Mouse (Mus musculus) cerebellum, adult 9-11 months (tissue): ENCODE measurements around the gene Mcur1.

ENCODE experiments used
- DNase-seq: peaks from one replicate; pipeline ENCODE4 v3.0.0; 2022

Mcur1 gene

DNA sequence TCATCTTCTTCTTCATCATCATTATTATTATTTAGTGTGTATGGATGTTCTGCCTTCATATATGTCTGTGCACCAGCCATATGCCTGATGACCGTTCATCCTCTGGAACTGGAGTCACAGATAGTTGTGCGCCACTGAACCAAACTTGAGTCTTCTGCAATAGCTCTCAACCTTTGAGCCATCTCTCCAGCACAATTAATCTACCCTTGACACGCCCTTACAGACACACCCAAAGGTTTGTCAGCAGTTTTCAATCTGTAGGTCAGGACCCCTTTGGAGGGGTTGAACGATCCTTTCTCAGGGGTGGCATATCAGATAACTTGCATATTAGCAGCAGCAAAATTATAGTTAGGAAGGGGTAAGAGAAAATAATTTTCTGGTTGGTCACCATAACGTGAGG lies 4.7 kb upstream of the Mcur1 start:
- no peak for DNase-seq

DNA sequence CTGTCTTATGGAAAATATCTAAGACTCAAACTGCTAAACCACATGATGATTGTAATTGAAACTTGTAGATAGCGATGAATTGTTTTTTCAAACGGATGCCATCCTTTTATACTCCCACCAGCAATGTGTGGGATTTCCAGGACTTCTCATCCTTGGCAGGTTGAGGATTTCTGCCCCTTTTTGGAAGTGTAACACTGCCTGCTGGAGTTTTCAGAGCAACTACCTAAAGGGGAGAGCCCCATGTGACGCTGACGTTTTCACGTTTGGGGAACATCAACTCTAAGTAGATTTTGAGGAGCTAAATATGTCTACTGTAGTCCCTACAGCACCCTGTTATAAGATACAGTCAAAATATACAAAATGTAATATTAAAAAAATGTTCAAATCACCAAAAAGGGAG lies 2.7 kb upstream of the Mcur1 start:
- no peak for DNase-seq

DNA sequence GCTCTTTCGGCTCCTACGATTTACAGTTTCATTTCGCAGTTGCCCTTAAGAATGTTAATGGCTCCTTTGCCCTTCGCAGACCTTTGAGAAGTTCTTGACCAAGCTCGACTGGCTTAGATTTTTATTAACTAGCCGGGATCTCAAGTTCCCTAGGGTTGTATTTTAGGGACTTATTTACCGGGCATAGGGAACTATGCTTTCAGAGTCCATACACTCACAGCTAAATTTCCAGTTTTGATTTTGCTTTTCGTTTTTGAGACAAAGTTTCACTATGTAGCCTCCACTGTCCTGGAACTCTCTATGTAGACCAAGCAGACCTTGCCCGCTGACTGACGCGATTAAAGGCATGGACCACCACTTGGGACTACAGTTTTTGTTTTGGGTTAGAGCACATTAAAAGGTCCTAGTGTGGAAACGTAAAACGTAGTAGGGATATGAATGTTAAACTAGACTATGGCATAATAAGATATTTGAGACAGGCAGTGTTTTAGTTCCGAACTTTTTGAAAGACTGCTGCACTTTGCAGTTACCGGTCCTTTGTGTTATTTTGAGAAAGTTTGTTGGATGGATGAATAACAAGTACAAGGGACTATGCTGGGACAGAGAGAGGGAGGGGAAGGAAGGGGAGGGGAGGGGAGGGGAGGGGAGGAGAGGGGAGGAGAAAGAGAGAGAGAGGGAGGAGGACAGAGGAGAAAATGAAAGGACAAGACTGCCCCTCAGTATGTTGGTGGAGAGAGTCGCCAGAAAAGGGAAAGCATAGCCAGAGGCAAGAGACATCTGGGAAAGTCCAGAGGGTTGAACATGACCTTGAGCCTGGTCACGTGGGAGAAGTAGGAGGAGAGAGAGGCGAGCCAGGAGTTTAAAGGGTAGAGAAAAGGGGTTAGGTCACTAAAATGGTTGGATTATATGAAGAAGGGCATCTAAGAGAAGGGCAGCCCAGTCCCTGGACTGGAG lies 744 bp upstream of the Mcur1 start:
- DNase-seq, result no peak

DNA sequence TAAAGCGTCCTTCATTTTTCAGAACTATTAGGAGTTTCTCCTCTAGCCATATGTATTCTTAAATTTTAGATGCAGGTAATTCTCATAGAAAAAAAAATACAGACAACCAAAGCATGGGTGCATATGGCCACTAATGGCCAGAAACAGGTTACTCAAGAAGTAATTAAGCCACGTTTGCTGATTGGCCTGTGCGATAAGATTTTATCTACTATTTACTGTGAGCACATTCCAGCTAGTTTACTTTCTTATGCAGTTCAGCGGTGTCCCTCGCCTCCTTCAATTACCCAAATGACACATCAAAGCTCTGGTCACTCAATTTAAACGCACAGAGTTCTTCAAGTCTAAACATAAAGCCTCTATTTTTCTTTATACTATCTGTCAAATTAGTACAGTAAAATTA lies 1.0 kb downstream of the Mcur1 start:
- no peak for DNase-seq

DNA sequence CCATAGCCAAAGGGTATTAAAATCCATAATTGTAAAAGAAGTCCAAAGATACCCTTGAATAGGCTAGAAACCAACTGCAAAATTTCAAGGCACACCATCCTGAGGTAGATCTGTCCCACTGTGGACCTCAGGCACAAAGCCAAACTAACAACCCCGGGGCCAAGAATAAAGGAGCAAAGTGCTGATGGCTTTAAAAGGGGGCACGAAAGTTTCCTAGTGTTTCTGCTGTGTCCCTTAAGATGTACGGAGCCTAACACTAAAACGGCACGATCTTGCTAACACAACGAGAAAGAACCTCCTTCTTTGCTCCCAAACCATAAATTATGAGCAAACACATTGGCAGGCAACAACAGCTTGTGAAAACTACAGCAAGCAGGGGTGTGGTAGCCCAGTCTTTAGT lies 1.6 kb downstream of the Mcur1 start:
- no peak for DNase-seq

DNA sequence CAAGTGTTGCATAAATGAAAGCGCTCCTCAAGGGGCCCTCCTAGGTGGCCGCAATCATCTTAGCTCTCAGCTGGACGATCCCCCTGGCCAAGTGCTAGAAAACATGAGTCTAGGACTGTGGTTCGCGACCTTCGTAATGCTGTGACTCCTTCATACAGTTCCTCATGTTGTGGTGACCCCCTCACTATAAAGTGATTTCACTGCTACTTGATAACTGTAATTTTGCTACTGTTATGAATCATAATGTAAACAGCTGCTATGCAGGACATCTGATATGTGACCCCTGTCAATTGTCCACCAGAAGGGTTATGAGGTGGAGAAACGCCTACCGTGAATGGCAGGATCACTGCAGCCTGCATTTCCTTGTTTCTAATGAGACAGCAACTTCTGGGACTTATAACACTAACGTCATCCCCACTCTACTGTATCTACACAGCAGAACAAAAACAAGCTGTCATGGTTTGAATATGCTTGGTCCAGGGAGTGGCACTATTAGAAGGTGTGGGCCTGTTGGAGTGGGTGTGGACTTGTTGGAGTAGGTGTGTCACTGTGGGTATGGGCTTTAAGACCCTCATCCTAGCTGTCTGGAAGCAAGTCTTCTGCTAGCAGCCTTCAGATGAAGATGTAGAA lies 3.0 kb downstream of the Mcur1 start:
- DNase-seq, result no peak

DNA sequence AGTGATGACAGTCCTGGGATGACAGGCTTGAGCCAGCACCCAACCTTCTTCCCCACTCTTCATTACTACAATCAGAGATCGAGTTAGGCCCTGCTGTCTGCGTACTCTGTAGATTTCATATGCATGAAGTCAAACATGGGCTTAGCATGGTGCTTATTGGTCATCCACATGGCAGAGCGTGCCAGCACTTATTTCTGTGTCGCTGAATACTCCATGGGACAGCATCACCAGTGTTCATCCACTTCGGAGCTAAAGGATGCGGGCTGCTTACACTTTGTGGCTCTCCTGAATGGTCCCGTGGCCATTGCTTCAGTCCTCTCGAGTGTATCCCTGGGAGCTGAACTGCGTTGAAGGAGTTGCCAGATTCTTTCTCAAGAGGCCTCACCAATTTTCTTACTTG lies 4.7 kb downstream of the Mcur1 start:
- DNase-seq, result no peak

DNA sequence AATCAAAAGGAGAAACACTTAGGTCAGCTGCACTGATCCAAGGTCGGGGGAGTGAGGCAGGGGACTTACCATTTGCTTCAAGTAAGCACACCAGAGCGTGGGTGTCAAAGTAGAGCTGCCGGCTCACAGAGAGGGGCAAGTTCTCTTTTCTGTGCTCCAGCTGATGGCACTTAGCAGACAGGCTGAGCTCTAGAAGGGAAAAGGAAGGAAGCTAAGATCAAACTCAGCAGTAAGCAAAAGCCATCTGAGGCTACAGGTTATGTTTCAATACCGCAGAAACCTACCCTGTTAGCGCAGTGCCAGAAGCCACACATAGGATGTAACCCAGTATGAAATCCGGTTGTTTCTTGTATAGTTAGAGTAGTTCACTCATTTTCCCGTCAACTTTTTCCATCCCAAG lies 5.2 kb downstream of the Mcur1 start:
- no peak for DNase-seq

DNA sequence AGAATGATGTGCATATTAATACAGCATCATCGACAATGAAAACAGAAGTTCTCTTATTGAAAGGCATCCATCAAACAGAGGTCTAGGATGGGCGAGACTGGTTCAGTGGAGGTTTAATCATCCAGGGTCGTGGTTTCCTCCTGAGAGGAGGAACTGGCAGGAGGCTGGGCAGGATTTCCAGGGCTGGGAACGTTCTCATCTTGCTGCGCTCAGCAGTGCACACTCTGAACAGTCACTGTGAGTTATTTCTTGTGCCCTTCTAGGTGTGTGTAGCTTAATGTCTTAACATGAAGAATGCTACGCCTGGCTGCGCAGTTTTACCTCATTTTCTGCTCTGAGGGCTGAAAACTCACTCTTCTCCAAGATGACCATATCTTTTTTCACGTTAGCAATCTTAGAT lies 9.3 kb downstream of the Mcur1 start:
- DNase-seq, result no peak

DNA sequence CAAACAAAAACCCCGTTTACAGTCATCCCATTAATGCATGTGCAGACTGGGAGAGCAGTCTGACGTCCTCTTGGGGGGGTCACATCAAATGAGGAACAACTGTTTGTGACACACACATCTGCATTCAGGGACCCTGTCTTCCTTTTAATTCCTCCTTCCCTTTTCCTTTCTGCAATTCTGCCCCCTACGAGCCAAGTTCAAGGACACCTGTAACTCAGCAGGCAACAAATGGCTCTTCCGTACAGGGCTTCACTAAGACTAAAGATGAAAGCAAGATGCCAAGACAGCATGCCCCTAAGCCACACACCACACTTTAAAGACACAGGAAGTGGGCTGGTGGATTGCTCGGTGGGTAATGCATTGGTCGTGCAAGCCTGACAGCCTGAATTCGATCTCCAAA lies 10.1 kb downstream of the Mcur1 start:
- DNase-seq, result no peak

DNA sequence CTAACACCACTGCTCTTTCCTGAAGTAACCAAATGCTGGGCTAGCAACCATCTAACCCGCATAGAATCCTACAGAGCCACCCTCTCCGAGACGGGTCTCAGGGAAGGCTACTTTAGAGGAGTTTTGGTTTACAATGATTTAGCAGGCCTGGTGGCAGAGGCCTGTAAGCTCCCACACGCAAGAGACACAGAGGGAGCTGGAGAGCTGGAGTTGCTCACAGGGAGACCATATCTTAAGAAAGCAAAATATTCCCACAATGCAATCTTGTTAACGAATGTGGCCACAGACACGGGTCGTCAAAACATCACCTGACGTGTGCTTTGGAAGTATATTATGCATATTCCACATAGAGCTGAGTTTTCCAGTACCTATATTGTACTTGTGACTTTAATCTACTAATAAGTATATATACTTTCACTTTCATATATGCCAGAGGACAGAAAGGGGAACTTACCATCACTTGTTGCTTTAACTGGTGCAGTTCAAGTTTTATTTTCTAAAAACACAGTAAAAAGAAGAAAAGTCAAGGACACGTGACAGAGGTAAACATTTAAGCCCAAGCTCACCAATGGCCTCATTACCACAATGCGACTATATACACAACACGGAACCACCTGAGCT lies 10.8 kb downstream of the Mcur1 start:
- no peak for DNase-seq

DNA sequence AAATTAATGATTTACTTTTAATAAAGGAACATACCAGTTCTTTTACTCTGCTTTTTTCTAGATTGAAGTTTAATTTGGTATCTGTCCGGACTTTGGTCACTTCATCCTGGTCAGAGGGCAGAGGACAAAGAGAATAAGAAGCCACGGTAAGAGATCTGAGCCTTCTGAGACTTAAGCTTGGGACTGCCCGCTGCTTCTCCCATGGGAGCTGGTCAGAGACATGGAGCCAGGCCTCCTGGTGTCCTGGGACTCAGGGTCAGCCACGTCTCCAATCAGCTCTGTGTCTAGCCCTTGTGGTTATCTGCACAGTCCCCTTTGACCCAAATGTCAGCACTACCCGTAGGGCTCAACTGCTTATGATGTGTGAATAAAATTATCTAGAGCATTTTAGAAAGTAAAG lies 11.4 kb downstream of the Mcur1 start:
- no peak for DNase-seq

DNA sequence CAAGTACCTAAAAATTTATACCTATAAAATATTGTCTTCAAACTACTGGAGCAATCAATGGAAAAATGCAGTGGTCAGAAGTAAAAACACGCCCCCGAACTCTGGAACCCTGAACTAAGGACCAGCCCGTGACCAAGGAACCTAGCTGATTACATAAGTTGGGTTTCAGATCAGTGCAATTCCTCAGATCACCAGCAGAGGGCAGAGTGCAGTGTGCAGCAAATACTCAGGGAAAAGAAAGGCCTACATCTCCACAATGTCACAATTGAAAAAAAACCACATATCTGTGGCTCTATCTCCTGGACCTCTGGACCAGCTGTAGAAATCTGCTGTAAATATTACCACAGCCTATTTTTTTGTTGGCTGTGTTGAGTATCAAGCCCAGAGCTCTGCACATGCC lies 13.1 kb downstream of the Mcur1 start:
- peak; percentile 85 for DNase-seq

DNA sequence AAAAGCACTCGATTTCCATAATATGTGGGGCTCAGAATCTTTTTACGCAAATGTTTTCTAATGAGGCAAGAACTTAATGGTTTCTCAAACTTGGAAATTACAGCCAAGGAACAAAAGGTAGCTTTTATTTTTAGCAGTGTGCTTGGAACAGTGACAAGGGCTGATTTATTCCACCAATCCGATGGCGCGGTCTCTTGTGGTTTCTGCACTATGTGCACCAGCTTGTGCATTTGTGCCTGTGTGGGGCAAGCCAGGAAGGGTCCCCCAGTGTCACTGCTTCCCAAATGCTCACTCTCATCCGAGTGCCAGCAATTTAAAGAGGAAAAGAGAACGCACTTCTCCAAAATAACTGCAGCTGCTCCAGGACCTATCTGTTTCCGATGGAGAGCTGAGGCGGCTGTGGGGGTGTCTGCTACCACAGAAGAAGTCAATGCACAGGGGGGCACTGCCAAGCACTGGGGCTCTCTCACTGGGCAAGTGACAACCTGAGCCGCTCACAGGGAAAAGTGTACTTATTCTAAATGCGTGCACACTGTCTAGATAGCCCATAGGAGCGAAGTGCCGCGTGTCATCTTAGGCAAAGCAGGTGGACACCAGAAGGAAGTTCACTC lies 19.7 kb downstream of the Mcur1 start:
- DNase-seq, result no peak

DNA sequence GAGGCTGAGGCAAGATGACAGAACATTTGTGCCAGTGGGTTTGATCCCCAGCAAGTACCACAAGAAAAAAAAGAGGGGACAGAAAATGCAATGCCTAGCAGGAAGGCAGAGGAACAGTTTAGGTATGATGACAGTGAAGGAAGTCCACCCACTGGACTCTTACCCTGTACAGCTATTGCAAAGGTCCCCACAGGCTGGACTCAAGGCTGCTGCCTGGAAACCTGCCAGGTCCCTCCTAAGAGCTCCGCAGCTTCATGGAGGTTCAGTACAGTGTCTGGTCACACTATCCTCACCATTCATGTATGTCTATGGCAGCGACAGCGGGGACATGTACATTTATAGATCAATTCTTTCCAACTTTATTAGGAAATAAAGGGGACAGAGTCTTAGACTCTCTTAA lies 20.6 kb downstream of the Mcur1 start:
- DNase-seq, result no peak

DNA sequence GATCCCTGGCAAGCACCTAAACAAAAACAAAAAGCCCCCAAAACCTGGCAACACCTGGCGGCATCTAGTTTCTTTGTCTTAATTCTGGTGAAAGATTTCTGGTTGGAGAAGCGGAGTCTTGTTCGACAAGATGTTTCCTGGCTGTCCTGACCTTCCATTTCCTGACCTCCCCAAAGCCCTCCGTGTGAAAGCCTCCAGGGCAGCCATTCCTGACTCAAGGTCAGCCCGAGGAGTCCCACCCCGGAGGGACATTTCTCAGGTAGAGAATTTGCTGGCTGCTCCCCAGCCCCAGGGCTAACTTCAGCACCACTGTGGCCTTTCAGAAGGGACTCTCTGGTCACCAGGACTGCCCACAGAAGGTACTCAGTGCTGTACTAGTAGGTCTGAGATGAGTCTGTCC lies 22.1 kb downstream of the Mcur1 start:
- DNase-seq, result no peak

DNA sequence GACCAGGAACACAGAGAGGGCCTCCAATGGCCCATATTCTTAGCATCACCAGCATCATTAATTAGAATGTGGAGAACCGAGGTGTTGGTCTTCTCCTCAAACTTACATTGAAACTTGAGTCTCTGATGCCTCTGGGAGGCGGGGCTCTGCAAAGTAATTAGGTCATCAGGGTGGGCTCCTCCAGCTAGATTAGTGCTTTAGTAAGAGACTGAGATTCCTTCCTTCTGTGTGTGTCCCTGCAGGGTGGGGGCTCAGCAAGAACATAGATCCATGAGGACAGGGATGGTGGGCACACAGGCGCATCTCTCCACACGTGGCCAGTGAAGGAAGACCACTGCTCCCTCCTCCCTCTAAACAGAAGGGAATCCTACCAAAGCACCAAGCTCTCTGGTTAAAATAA lies 26.0 kb downstream of the Mcur1 start:
- no peak for DNase-seq

DNA sequence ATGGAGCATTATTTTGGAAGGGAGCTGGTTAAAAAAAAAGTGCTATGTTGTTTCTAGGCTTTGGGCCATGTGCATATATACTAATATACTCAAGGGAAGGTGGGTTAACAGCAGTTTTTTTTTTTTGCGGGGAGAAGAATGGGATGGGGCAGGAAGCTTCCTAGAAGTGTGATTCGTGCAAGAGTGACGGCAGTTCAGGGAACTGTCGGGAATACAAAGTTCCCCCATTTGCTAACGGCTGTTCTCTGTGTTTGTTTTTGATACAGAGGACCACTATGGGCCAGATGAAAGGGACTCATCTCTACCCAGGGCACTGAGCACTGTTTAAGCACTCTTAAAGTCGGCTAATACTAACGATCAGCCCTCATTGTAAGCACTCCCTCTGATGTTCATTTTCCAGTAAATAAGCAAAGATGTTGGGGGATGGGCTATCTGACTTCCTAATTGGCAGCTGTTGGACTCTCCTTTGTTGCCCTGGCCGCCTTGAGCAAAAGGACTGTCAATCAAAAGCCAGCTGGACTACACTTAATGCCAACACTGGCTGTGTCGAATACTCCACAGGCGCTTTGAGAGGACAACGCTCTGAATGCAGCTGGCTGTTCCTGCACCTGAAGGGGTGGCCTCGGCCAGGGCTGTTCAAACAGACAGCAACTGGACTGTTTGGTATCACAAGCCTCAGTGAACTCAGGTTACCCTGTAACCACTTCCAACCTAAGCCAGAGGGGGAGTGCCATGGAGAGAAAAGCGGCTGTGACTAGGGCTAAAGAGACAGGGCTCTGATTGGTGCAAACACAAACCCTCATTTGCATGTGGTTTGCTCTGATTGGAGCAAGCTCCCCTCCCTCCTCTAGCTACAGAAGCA lies 28.9 kb downstream of the Mcur1 start:
- peak; percentile 38 for DNase-seq

DNA sequence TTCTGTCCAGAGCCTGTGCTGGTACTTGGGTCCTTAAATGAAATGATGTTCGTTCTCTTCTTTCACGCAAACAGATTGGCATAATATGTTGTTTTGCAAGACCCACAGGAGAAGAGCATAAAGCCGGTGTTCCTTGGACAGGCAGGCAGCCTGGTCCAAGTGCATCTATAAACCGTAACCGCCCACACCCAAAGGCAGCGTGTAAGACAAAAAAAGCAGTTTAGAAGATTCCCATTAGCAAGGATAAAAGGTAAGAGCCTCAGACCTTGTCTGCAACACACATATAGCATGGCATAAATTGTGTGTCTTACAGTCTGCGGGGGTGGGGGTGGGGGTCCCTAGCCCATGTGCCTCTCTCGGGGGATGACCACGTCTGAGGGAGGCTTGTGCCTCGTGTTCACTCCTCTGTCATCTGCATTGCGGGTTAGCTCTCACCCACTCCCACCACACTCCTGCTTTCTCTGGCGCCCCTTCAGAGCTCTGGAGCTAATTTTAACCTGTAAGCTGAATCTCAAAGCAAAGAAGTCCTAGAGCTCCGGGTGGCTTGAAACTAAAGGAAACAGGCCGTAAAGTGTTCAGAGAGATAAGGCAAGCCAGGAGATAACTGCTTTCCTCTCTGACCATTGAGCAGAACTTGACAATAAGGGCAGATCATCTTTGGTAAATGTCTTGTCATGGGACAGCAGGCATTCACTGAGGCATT lies 29.7 kb downstream of the Mcur1 start:
- DNase-seq, result no peak

DNA sequence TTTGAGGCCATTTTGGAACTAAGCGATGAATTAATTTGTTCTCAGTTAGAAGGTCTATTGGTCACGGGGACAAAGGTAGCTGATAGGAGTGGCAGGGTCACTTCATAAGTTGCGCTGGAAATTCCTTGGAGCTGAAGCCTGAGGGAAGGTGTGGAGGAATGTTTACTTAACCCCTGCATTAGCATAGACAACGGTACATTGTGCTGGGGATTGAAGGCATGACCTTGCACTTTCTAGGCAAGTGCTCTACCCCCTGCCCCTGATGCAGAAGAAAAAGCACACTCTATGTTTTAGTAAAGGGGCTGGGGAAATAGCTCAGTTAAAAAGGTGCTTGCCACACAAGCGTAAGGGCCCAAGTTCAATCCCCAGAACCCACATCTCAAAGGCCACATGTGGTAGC lies 33.7 kb downstream of the Mcur1 start:
- DNase-seq, result no peak

DNA sequence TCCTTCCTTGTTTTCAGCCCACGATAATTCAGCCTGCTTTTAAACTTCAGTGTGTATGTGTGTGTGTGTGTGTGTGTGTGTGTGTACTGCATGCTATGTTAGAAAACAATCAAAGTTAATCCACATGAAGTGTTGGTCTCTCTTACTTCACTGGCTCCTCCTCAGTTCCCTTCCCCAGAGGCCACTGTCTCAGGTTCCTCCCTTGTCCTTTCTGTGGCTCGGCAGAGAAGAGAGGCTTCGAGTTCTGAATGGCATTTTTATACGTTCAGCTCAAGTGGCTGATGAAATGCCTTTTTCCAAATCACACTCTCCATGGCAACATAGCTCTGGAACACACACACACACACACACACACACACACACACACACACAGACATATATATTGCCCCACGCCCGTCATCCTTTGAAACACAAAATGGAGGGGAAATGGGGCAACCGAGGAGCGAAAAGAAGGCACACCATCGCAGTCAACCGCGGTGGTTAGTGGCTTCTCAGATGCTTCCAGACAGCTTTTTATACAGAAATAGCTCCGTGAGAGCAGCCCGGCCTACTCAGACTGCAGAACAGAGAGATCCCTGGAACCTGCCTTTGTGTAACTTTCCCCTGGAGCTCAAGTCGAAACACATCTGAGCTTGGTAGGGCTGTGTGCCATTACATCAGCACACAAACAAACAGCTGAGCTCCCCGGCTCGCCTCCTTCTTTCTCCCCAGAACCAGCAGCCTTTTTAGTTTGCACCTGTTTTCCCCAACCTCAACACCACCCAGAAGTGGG lies 34.4 kb downstream of the Mcur1 start:
- no peak for DNase-seq
